Mouse (Mus musculus): ENCODE results near the gene A930004D18Rik.

DNA sequence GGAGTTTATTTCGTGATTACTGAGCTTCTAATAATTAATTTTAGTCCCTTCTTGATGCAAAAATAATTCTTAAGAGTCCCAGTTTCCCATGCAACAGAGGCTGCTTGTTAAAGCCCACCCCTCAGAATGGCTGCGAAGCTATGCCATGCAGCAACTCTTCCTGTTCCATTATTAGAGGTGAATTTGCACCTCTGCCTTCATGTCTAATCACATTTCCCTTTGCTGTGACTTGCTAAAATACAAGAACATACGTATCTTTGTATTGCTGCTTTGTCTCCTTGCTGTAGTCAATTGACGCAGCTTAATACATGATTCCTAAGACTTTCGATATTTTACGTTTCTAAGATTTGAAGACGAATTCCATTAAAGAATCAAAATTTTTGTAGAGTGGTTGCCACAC lies 7.9 kb downstream of the A930004D18Rik start:
- TF ChIP-seq GATA1 (IDR thresholded peaks at IDR 0.05; ENCODE audit: borderline replicate concordance, low read length) (no peak), CTCF (IDR thresholded peaks at IDR 0.05; ENCODE audit: low read depth, low read length) (no peak), TAL1 (conservative IDR thresholded peaks at IDR 0.05; ENCODE audit: low read depth, low read length) (no peak), GATA2 (IDR thresholded peaks at IDR 0.05; ENCODE audit: borderline replicate concordance, low read depth, low read length) (no peak), POLR2AphosphoS5 (IDR thresholded peaks at IDR 0.05; ENCODE audit: insufficient replicate concordance, low read depth, low read length) (no peak)
